Mouse (Mus musculus): ENCODE measurements around the gene Slc22a22.

DNA sequence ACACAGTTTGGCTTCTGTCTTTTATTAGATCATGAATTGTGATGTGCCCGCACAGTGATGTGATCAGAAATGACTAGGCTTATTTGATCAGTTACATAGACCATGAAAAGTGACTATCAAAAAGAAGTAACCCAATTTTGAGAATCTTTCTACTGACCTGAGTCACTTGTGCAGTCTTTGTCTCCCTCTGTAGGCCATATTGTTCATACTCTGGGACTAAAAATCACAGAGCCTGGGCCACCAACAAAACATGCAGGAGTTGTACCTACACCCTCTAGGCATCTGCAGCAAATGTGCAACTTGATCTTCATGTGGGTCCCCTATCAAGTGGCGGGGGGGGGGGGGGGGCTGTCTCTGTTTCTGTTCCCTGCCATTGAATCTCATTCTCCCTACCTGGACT is 68.9 kb downstream of the Slc22a22 start:
- TF ChIP-seq EP300 (IDR thresholded peaks at IDR 0.05; ENCODE audit: insufficient read depth, low read depth, low read length) (no peak), POLR2A (IDR thresholded peaks at IDR 0.05; ENCODE audit: insufficient read depth, low read length) (no peak)

Measured in ES-Bruce4 (cell line).